Mouse (Mus musculus): ENCODE measurements around the gene Nicn1.

Gene Nicn1

DNA sequence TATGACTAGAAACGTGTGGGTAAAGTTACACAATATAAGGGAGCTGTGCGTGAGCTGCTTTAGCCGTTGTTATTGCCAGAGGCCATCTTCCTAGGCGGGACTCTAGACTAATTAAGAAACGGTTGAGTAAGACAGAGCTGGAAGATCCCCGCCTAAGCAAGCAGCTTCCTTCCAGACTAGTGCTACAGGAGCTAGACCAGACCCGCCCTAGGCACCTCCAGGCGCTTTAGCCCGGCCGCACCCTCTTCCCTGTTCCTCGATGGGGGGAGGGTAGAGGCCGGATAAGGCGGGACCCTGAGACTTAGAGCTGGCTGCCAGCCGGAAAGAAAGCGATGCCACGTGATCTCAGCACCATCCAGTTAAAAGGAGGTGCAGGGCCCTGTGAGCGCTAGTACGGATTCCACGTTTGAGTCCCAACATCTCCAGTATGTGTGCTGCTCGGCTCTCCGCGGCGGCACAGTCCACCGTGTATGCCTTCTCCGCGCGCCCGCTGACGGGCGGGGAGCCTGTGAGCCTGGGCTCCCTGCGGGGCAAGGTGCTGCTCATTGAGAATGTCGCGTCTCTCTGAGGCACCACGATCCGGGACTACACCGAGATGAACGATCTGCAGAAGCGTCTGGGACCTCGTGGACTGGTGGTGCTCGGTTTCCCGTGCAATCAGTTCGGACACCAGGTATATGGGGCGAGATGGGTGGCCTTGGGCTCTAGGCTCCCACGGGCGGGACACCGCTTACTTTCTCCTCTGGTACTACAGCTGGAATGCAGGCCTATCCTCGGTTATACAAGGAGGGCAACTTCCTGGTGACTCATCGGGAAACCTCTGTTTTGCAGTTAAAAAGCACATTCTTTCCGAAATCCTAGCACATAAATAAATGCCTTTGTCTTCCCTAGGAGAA lies 48.9 kb downstream of the Nicn1 start, which contains the start of gene Gpx1:
Gene Gpx1 (plus strand): TSS at position 18 of the 896 bp plus-strand sequence.
- peak; percentile 88 for DNase-seq

DNA sequence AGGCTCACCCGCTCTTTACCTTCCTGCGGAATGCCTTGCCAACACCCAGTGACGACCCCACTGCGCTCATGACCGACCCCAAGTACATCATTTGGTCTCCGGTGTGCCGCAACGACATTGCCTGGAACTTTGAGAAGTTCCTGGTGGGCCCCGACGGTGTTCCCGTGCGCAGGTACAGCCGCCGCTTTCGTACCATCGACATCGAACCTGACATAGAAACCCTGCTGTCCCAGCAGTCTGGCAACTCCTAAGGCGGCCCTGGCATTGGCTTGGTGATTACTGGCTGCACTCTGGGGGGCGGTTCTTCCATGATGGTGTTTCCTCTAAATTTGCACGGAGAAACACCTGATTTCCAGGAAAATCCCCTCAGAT lies 49.6 kb downstream of the Nicn1 start:
- DNase-seq: no peak

DNA sequence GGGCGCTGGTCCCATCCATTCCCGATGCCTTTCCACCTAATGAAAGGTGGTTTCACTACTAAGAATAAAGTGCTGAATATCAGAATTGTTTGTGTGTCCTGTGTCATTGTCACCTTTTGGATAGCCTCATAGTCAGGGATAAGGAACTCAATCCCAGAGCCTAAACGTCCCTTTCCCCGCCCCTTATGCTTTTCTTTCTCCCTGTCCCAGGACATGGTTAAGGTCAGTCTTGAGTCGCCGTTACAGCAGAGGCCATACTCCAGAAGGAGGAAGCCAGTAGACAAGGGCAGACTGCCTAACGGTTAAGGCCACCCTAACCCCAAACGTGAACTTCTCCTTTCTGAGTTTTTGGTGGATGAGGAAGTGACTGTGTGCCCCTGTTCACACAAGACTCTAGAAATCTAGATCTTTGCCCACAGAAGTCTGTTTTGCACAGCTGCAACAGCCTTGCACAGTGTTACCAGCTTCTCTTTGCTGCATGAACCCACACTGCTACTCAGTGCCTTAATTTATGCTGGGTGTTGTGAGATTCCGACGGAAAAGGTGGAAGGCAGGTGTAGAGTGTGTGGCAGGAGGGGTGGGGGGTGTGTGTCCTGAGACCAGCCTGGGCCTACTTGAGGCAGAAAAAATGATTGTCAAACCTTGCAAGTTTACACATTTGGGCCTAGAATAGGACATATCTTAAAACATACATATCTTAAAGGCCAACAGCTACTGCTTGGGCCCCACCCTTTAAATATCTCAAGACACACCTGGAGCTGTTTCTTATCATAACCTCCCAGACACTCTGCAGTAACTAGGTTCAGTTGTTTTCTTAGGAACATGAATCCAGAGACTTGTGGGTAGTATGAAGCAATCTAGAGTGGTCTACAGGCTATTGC lies 50.3 kb downstream of the Nicn1 start:
- no peak for DNase-seq

DNA sequence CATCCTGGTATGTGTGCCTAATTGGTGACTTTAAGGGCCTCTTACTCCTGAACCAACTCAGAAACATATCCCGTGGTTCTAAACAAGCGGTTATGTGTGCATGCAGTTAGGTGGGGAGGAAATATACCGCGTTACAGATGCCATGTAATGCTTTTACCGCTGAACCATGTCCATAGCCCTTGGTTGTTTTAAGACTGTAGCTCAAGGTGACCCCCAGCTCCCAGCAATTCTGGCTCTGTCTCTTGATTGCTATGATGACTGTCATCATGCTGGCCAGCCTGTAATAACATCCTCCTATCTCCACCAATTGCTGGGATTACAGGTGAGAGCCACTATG lies 50.9 kb downstream of the Nicn1 start:
- DNase-seq: no peak

DNA sequence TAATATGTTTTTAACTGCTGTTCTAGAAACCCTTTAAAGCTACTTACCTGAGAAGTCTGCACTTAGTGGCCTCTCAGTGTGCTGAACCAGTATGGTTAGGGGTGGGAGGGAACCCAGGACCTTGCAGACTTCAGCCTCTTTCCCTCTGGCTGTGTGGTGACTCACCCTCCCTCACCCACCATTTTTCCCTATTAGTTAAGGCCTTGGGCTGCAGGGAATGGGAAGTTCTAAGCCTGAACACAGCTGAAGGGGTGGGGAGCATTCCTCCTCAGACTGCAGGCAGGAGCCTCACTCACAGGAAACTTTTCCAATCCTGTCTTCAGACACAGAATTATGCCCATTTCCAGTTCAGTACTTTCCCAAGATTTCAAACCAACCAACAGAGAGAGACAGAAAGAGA lies 51.6 kb downstream of the Nicn1 start:
- no peak for DNase-seq

DNA sequence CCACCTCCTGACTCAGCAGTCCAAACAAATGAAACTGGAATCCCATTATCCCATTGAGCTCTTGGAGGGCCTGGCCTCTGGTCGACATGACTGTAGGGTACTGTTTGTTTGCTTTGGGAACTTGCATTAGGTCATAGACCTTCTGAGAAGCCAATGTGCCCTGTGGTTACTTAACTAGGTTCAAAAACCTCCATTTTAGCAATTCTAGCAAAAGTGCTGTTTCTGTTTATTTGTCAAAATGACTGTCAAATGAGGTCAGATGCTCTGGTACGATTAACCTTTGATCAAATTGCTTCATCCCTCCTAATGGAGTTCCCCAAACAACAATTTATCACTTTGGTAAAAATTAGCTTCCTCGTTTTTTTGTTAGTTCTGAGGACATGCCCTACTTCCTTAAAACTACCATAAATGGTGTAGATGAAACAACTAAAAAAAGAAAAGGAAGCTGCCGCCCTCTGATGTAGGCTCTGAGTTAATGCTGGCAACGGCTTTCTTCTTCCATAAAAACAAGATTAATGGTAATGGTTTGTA lies 52.1 kb downstream of the Nicn1 start:
- no peak for DNase-seq

DNA sequence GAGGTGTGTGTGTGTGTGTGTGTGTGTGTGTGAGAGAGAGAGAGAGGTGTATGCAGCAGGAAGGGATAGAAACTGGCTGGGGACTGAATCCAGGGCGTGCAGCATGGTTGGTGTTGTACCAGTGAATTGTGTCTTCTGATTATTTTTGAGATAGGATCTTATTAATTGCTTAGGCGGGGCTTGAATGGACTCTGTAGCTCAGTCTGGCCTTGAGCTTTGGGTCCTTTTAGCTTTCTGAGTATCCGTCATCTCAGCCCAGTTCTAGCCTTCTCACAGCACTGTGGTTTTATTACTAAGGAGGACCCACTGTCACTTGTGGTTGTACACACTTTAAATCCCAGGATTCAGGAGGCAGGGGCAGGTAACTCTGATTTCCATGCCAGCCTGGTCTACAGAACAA lies 53.1 kb downstream of the Nicn1 start:
- no peak for DNase-seq

DNA sequence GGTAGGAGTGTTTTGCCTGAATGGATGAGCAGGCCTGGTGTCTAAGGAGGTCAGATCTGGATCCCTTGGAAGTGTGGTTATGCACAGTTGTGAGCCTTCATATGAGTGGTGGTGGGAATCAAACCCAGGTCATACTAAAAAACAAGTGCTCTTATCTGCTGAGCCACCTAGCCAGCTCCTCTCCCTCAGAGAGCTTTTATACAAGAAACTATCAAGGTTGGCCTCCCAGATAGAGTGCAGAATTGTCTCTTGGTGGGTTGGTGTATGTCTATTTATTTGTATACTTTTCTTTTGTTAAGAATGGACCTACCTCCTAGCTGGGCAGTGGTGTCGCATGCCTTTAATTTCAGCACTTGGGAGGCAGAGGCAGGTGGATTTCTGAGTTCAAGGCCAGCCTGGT lies 53.6 kb downstream of the Nicn1 start:
- DNase-seq: no peak

DNA sequence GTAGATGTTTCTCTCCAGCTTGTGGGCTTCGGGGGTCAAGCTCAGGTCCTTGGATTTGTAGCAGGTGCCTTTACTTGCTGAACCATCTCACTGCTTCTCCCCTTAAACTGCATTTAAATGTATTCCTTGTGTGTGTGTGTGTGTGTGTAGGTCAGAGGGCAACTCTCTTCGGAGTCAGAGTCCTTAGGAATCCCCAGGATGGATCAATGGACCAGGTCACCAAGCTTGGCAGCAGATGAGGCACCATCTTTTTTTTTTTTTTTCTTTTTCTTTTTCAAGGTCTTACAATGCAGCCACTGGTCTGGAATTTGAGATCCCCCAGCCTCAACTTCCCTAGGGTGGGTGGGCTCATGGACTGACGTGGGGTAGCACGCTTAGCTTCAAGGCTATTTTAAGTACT lies 54.2 kb downstream of the Nicn1 start:
- no peak for DNase-seq
